Mouse (Mus musculus): ENCODE results near the gene Atxn2.

- no peak for TF ChIP-seq POLR2A (IDR thresholded peaks at IDR 0.05; ENCODE audit: low read depth, low read length)
- no peak for TF ChIP-seq CTCF (IDR thresholded peaks at IDR 0.05; ENCODE audit: extremely low read depth, insufficient read depth, insufficient read length, insufficient replicate concordance)
These were observed 14.4 kb upstream of the Atxn2 start for GRCm38 (mm10) chr5:121696761-121697160.
